Mouse (Mus musculus): ENCODE data around the gene Ttc39d. TPM values are rescaled to one million over a fixed set of nuclear protein-coding genes. Genes with fewer than 3 reads are reported as not detected.

Gene Ttc39d
- polyA plus RNA-seq, 1 experiment from 2014 or later = 0.09 TPM

DNA sequence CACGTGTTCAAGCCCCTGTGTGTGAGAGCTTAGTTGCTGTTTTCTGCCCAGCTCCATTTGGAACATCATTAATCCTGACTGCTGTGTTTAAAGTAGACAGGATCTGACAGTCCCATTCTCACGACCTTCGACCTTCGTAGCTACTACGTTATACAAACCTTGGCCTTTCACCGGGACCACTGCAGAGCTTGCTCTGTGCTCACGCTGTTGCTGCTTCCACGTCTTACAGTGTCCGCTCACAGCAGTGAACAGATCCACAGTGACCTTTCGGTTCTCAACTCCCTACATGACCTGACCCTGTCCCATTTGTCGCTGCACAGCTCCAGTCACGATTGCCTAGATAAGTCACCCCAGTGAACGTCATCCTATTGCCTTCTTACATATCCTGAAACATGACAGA is 35.9 kb downstream of the Ttc39d start:
- whole genome bisulfite sequencing = 52% methylated on average over 13 of the region's 13 CpGs
- Histone ChIP-seq H3K4me3 (no peak overlapping the region), H3K4me1 (no peaks in the 10 kb centered on the region), H3K27ac (no peak overlapping the region), H3K27me3 (ENCODE audit: low read depth, poor library complexity, severe bottlenecking) (no peaks in the 10 kb centered on the region), H3K9me3 (replicated peaks) (no peaks in the 10 kb centered on the region), H3K36me3 (peaks cover 98% of the 10 kb centered on the region)
- no peak for DNase-seq (ENCODE audit: low spot score)

DNA sequence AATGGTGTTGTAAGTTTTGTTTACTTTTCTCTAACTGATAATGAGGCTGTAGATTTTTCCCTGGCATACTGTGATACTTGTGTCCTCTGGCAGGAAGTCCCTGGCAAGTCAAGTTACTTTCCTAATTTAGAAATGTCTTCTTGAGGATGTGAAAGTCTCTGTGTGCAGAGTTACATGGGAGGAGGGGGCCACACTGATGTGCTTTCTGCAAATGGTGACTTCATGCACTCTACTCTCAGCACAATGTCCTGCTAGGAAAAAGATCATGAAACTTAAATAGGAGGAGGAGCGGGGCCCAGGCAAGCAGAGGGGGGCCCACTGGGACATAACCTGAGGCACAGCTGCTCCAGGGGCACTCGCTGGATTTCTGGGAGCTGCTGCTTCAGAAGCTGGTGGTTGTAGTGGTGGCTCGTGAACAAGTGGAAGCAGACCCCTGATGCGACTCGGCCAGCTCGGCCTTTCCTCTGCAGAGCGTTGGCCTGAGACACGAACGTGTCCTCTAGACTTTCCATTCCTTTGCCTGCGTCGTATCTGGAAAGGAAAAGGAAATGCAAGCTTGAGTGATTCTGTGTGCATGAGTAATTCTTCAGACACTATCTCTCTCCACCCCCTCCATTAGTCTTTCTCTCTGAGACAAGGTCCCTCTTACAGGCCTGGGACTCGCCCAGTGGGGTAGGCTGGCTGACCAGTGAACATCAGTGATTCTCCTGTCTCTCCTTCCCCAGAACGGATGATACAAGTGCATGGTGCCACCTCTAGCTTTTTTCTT is 45.7 kb downstream of the Ttc39d start:
- Histone ChIP-seq H3K36me3 (peaks cover 100% of the 10 kb centered on the region), H3K9me3 (replicated peaks) (no peaks in the 10 kb centered on the region), H3K27ac (no peak overlapping the region), H3K4me1 (peaks cover 2% of the 10 kb centered on the region; the same call in 1 of the 2 replicates), H3K4me3 (no peak overlapping the region), H3K27me3 (ENCODE audit: low read depth, poor library complexity, severe bottlenecking) (no peaks in the 10 kb centered on the region)
- WGBS = 89% methylated on average over 13 of the region's 13 CpGs
- DNase-seq (ENCODE audit: low spot score) = no peak

DNA sequence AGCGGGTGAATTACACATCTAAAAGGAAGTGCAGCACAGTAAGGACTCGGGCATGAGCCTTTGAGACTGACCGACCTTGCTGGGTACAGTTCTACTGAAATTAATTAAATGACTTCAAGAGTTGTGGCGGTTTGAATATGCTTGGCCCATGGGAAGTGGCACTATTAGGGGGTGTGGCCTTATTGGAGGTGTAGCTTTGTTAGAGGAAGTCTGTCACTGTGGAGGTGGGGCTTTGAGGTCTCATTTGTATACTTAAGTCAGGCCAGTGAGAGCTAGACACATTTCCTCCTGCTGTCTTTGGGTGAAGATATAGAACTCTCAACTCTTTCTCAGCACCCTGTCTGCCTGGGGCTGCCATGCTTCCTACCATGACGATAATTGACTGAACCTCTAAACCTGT is 47.2 kb downstream of the Ttc39d start:
- Histone ChIP-seq H3K4me1 (peaks cover 2% of the 10 kb centered on the region; the same call in 1 of the 2 replicates), H3K9me3 (replicated peaks) (no peaks in the 10 kb centered on the region), H3K4me3 (no peak overlapping the region), H3K27me3 (ENCODE audit: low read depth, poor library complexity, severe bottlenecking) (no peaks in the 10 kb centered on the region), H3K27ac (no peak overlapping the region), H3K36me3 (peaks cover 100% of the 10 kb centered on the region)
- 96% methylated on average over 5 of the region's 5 CpGs for WGBS
- DNase-seq (ENCODE audit: low spot score) = no peak

DNA sequence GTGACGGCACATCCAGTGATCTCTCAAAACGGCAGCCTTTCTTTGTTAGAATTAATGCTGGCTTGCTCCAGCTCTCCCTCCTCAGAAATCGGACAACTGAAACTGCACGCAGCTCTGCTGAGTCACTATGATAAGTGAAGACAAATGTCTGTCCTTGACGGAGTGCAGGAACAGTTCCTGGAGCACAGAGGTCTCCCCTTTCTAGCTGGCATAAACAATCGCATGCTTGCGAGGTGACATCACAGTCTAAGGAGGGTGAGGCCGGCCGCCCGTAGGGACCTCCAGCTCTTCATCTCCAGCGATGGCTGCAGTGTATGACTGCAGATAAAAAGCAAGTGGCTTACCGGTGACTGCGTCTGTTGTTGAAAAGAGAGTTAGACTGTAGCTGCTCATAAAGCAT is 47.9 kb downstream of the Ttc39d start:
- 49% methylated on average over 13 of the region's 13 CpGs for WGBS
- Histone ChIP-seq H3K27me3 (ENCODE audit: low read depth, poor library complexity, severe bottlenecking) (no peaks in the 10 kb centered on the region), H3K9me3 (replicated peaks) (no peaks in the 10 kb centered on the region), H3K4me3 (no peak overlapping the region), H3K4me1 (peaks cover 2% of the 10 kb centered on the region; the same call in 1 of the 2 replicates), H3K27ac (no peak overlapping the region), H3K36me3 (peaks cover 99% of the 10 kb centered on the region)
- DNase-seq (ENCODE audit: low spot score) = no peak

DNA sequence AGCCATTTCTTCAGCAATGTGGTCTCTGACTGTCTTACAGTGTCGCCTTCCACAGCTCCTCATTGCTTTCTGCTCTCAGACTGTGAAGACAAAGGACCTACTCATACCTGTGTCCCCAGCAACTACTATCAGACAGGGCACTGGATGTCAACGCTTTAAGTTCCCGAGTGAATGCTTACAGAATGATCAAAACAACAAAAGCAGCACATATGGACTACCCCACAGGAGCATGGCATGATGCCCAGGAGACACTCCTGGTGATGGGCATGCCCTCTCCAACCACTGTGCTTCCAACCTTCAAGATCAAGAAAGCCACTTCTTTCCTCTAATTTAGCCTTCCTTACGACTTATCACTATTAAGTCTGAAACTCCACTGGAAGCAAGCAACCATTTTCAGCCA is 59.8 kb downstream of the Ttc39d start:
- H3K36me3 ChIP-seq = peaks cover 92% of the 10 kb centered on the region
- 95% methylated on average over 4 of the region's 4 CpGs for WGBS

More for the DNA sequence above, 59.8 kb downstream of the Ttc39d start:
- Histone ChIP-seq H3K27ac (no peak overlapping the region), H3K9me3 (replicated peaks) (no peaks in the 10 kb centered on the region), H3K4me3 (no peak overlapping the region), H3K27me3 (ENCODE audit: low read depth, poor library complexity, severe bottlenecking) (no peaks in the 10 kb centered on the region), H3K4me1 (no peaks in the 10 kb centered on the region)
- DNase-seq (ENCODE audit: low spot score) = no peak

Other genes starting within 250 kb of the Ttc39d start
- 99.2 and 100.0 TPM in 2 replicates for gene Hnrnpll, start 145.1 kb upstream of the Ttc39d start, polyA plus RNA-seq (2016; fragmentation: Nextera tagmentation; extraction: Ambion mirVana)
- 11.5 and 12.8 TPM in 2 replicates for gene Galm, start 80.0 kb upstream of the Ttc39d start, polyA plus RNA-seq (2016; fragmentation: Nextera tagmentation; extraction: Ambion mirVana)
- 882 and 949 TPM in 2 replicates for gene Srsf7, start 153 bp upstream of the Ttc39d start, polyA plus RNA-seq (2016; fragmentation: Nextera tagmentation; extraction: Ambion mirVana)
- gene Gemin6, start 17.0 kb downstream of the Ttc39d start, polyA plus RNA-seq (2016; fragmentation: Nextera tagmentation; extraction: Ambion mirVana) = 52.2 and 56.9 TPM in 2 replicates
- 20.0 and 23.9 TPM in 2 replicates for gene Morn2, start 82.7 kb downstream of the Ttc39d start, polyA plus RNA-seq (2016; fragmentation: Nextera tagmentation; extraction: Ambion mirVana)
- gene Dhx57, start 83.0 kb downstream of the Ttc39d start, polyA plus RNA-seq (2016; fragmentation: Nextera tagmentation; extraction: Ambion mirVana) = 16.9 and 22.2 TPM in 2 replicates
- 0.48 and 0.85 TPM in 2 replicates for gene Arhgef33, start 99.9 kb downstream of the Ttc39d start, polyA plus RNA-seq (2016; fragmentation: Nextera tagmentation; extraction: Ambion mirVana)
- 1.1 TPM in 1 of 2 replicates, not detected in the other for gene Gm10190, start 166.1 kb downstream of the Ttc39d start, polyA plus RNA-seq (2016; fragmentation: Nextera tagmentation; extraction: Ambion mirVana)

All from limb, embryonic 10.5 days (tissue).